Mouse (Mus musculus) liver, embryonic 14.5 days (tissue): ENCODE measurements around the gene Bnipl.

ENCODE experiments used
- CTCF ChIP-seq: IDR thresholded peaks from 2 replicates; pipeline ENCODE4 v1.5.1; 2016; ENCODE audit warnings: antibody characterized with exemption, low read depth, control low read depth
- EP300 ChIP-seq: IDR thresholded peaks from 2 replicates; pipeline ENCODE4 v1.6.1; 2016; ENCODE audit warnings: antibody characterized with exemption, low read depth

DNA sequence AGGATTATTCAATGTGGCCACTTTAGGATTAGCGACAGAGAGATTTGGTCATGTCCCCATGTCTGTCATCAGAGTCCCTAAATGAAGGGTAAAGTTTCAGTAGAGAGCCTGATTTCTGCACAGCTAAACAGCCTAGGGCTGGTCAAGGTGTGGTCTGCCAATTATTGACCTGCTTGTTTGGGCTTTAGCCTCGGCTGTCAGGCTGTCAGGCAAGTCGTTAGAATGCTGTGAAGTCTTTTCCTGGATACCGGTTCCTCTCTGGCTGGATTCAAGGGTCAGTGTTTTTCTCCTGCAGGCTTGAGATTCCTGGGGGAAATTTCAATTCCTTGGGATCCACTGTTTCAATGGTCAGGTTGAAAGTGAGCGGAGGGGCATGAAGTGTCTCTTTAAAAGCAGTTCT is 35.0 kb upstream of the Bnipl start:
- TF ChIP-seq CTCF (no peak), EP300 (no peak)
